Mouse (Mus musculus): ENCODE results near the gene Mmp7.

GRCm38 (mm10) chr9:7714908-7715175 lies 23.0 kb downstream of the Mmp7 start:
- TF ChIP-seq CTCF (IDR thresholded peaks at IDR 0.05; ENCODE audit: control insufficient read depth, insufficient read depth, insufficient read length) (no peak), MYOD1 (IDR thresholded peaks at IDR 0.05; ENCODE audit: control insufficient read depth, insufficient read length, low read depth) (no peak), MYOG (IDR thresholded peaks at IDR 0.05; ENCODE audit: control insufficient read depth, extremely low read depth, insufficient read length) (no peak), MAX (IDR thresholded peaks at IDR 0.05) (no peak), USF1 (IDR thresholded peaks at IDR 0.05; ENCODE audit: low read depth) (no peak), FOSL1 (IDR thresholded peaks at IDR 0.05; ENCODE audit: insufficient read depth, low read length, poor library complexity, severe bottlenecking) (no peak), CEBPB (IDR thresholded peaks at IDR 0.05; ENCODE audit: low read depth) (no peak)
